Mouse (Mus musculus): ENCODE measurements around the gene Ing1. TPM values are rescaled to one million over a fixed set of nuclear protein-coding genes. Genes with fewer than 3 reads are reported as not detected.

Gene Ing1
- polyA plus RNA-seq, 1 experiment from 2014 or later, result 36.9 TPM

DNA sequence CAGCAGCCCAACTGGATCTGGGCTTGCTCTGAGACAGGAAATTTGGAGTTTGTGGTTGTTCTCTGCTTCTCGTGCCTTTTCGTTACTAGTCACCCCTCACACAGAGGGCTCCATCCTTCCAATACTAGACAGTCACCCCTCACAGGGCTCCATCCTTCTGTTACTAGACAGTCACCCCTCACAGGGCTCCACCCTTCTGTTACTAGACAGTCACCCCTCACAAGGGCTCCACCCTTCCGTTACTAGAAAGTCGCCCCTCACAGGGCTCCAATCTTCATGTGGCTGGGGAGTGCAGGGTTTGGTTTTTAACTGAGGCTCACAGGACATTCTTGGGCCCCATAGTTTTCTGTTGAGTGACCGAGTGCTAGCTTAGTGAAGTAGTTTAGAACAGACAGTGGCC lies 42.1 kb upstream of the Ing1 start:
- H3K9me3 ChIP-seq (replicated peaks; ENCODE audit: low read length), result no peaks in the 10 kb centered on the region

DNA sequence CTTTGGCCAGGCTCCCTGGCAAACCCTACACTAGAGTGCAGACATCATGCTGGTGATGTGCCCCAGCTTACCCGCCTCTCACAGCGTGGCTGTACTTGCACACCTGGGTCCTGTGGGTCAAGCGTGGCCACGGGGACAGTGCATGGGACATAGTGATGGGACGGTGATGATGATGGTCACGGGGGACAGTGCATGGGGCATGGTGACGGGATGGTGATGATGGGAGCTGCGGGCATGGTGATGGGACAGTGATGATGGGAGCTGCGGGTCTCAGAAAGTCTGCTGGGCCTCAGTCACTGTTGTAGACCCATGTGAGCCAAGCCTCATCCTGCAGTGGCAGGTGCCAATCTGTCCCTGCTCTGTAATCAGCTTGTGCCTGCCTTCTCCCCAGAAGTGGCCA lies 39.1 kb upstream of the Ing1 start:
- no peak for DNase-seq (ENCODE audit: low spot score)
- WGBS, result 95% methylated on average over 9 of the region's 9 CpGs
- H3K36me3 ChIP-seq (ENCODE audit: insufficient read depth, low read length), result peaks cover 57% of the 10 kb centered on the region
- H3K4me1 ChIP-seq (replicated peaks; ENCODE audit: insufficient read depth, low read length), result no peaks in the 10 kb centered on the region
- no peak overlapping the region for H3K4me2 ChIP-seq (ENCODE audit: low read length)
- H3K4me3 ChIP-seq (replicated peaks; ENCODE audit: low read depth, low read length), result no peak overlapping the region
- H3K27me3 ChIP-seq (ENCODE audit: insufficient read depth, low read length), result no peaks in the 10 kb centered on the region
- no peak overlapping the region for H3K9ac ChIP-seq (ENCODE audit: low read depth, low read length)
- ATAC-seq (replicated peaks; ENCODE audit: low FRiP score, low read depth), result no peak
- no peak for TF ChIP-seq CTCF (IDR thresholded peaks at IDR 0.05; ENCODE audit: low read depth)
- no peaks in the 10 kb centered on the region for H3K9me3 ChIP-seq (replicated peaks; ENCODE audit: low read length)
- H3K27ac ChIP-seq, result no peak overlapping the region

More for the DNA sequence above, 42.1 kb upstream of the Ing1 start:
- no peaks in the 10 kb centered on the region for H3K4me1 ChIP-seq (replicated peaks; ENCODE audit: insufficient read depth, low read length)
- 88% methylated on average over 5 of the region's 5 CpGs for WGBS
- no peak overlapping the region for H3K4me2 ChIP-seq (ENCODE audit: low read length)
- ATAC-seq (replicated peaks; ENCODE audit: low FRiP score, low read depth), result no peak
- no peaks in the 10 kb centered on the region for H3K27me3 ChIP-seq (ENCODE audit: insufficient read depth, low read length)
- H3K36me3 ChIP-seq (ENCODE audit: insufficient read depth, low read length), result peaks cover 71% of the 10 kb centered on the region
- no peak for DNase-seq (ENCODE audit: low spot score)
- no peak overlapping the region for H3K4me3 ChIP-seq (replicated peaks; ENCODE audit: low read depth, low read length)
- no peak overlapping the region for H3K9ac ChIP-seq (ENCODE audit: low read depth, low read length)
- H3K27ac ChIP-seq, result no peak overlapping the region
- no peak for TF ChIP-seq CTCF (IDR thresholded peaks at IDR 0.05; ENCODE audit: low read depth)

DNA sequence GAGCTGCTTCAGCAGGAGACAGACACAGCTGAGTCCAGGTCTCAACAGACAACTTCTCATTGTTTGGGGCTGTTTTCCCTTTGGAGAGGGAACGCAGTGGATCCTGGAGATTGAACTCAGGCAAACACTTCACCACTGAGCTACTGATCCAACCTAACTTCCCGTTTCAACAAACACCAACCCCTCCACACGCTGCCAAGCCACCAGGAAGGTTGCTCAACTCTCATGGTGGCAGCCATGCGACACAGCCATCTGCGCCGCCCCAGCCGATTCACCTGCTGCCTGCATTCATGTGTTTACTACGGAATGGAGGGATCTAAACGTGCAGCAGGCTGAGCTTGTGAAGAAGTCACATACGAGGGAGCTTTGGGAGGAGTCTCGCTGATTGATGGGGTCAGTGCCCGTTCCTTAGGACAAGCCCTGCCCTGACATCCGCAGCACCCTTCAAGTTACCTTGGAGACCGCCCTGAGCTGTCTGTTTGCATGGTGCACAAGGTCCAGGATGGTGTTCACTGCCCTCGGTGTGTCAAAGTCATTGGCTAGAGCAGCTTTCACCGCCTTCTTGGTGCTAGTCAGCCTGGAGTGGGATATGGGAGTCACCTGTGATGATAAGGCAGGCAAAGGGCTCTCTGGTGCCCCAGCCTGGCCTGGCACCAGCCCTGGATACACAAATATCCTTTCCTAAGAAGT lies 37.9 kb upstream of the Ing1 start:
- no peaks in the 10 kb centered on the region for H3K4me1 ChIP-seq (replicated peaks; ENCODE audit: insufficient read depth, low read length)
- no peak overlapping the region for H3K4me3 ChIP-seq (replicated peaks; ENCODE audit: low read depth, low read length)
- no peak overlapping the region for H3K27ac ChIP-seq
- H3K27me3 ChIP-seq (ENCODE audit: insufficient read depth, low read length), result no peaks in the 10 kb centered on the region
- H3K4me2 ChIP-seq (ENCODE audit: low read length), result no peak overlapping the region
- H3K9ac ChIP-seq (ENCODE audit: low read depth, low read length), result no peak overlapping the region
- ATAC-seq (replicated peaks; ENCODE audit: low FRiP score, low read depth), result no peak
- WGBS, result 83% methylated on average over 16 of the region's 16 CpGs
- H3K9me3 ChIP-seq (replicated peaks; ENCODE audit: low read length), result no peaks in the 10 kb centered on the region
- peaks cover 45% of the 10 kb centered on the region for H3K36me3 ChIP-seq (ENCODE audit: insufficient read depth, low read length)
- DNase-seq (ENCODE audit: low spot score), result no peak
- no peak for TF ChIP-seq CTCF (IDR thresholded peaks at IDR 0.05; ENCODE audit: low read depth)

DNA sequence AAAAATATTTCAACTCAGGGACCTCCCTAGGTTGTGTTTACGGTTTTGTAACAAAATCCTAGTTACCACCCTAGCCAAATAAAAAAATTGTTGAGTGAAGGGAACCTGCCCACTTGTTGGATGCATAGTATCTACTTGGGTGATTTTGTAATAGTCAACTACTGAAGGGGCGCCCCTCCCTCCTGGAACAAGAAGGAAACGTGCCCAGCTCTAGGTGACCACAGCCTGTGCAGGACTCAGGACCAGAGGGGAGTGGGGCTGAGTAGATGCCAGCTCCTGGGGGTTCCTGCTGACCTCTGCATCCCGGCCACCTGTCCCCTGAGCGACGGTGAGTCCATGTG lies 37.3 kb upstream of the Ing1 start:
- no peak overlapping the region for H3K4me3 ChIP-seq (replicated peaks; ENCODE audit: low read depth, low read length)
- TF ChIP-seq CTCF (IDR thresholded peaks at IDR 0.05; ENCODE audit: low read depth), result no peak
- no peaks in the 10 kb centered on the region for H3K9me3 ChIP-seq (replicated peaks; ENCODE audit: low read length)
- H3K9ac ChIP-seq (ENCODE audit: low read depth, low read length), result no peak overlapping the region
- no peaks in the 10 kb centered on the region for H3K4me1 ChIP-seq (replicated peaks; ENCODE audit: insufficient read depth, low read length)
- ATAC-seq (replicated peaks; ENCODE audit: low FRiP score, low read depth) (no peak), DNase-seq (ENCODE audit: low spot score) (no peak)
- H3K36me3 ChIP-seq (ENCODE audit: insufficient read depth, low read length), result peaks cover 40% of the 10 kb centered on the region
- WGBS, result 73% methylated on average over 6 of the region's 6 CpGs
- H3K4me2 ChIP-seq (ENCODE audit: low read length), result no peak overlapping the region
- no peaks in the 10 kb centered on the region for H3K27me3 ChIP-seq (ENCODE audit: insufficient read depth, low read length)
- no peak overlapping the region for H3K27ac ChIP-seq

DNA sequence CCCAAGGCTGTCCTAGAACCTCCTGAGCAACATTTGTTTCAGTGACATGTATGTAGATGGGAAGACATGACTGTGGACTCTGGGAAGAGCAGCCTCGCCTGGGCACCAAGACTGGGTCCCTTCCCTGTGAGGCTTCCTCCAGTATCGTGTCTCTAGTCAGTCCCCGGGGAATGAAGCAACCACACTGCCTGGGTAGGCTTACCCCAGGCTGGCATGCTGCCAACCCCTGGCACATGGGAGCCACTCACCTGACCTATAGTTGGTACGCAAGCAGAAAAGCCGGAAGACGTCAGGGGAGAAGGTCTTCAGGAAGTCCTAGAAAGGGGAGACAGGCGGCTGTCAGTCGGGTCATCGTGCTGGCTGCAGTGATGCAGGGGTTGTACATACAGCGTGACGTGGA lies 36.7 kb upstream of the Ing1 start:
- Histone ChIP-seq H3K4me3 (replicated peaks; ENCODE audit: low read depth, low read length) (no peak overlapping the region), H3K27ac (no peak overlapping the region), H3K9ac (ENCODE audit: low read depth, low read length) (no peak overlapping the region), H3K9me3 (replicated peaks; ENCODE audit: low read length) (no peaks in the 10 kb centered on the region), H3K36me3 (ENCODE audit: insufficient read depth, low read length) (peaks cover 34% of the 10 kb centered on the region), H3K27me3 (ENCODE audit: insufficient read depth, low read length) (no peaks in the 10 kb centered on the region), H3K4me2 (ENCODE audit: low read length) (no peak overlapping the region), H3K4me1 (replicated peaks; ENCODE audit: insufficient read depth, low read length) (no peaks in the 10 kb centered on the region)
- 85% methylated on average over 11 of the region's 11 CpGs for WGBS
- DNase-seq (ENCODE audit: low spot score) (no peak), ATAC-seq (replicated peaks; ENCODE audit: low FRiP score, low read depth) (no peak)
- no peak for TF ChIP-seq CTCF (IDR thresholded peaks at IDR 0.05; ENCODE audit: low read depth)

DNA sequence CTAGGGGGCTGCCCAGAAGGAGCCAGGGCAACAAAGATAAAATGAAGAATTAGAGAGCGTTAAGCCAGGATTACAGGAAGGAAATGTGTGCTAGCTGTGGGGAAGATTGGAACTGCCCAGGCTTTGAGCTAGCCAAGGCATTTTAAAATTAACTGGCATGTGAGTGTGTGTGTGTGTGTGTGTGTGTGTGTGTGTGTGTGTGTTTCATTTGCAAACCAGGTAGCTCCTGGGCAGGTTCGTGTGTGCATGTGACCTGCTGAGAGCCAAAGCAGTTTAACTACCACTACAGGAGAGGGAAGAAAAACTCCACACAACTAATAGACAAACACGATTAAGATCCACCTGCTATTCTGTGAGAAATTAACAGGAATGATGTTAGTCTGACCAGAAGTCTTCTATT lies 32.0 kb upstream of the Ing1 start:
- Histone ChIP-seq H3K27ac (no peak overlapping the region), H3K9ac (ENCODE audit: low read depth, low read length) (no peak overlapping the region), H3K4me3 (replicated peaks; ENCODE audit: low read depth, low read length) (no peak overlapping the region), H3K27me3 (ENCODE audit: insufficient read depth, low read length) (no peaks in the 10 kb centered on the region), H3K4me1 (replicated peaks; ENCODE audit: insufficient read depth, low read length) (no peaks in the 10 kb centered on the region), H3K36me3 (ENCODE audit: insufficient read depth, low read length) (peaks cover 13% of the 10 kb centered on the region), H3K9me3 (replicated peaks; ENCODE audit: low read length) (no peaks in the 10 kb centered on the region), H3K4me2 (ENCODE audit: low read length) (no peak overlapping the region)
- no peak for ATAC-seq (replicated peaks; ENCODE audit: low FRiP score, low read depth)
- WGBS, result 79% methylated on average over 3 of the region's 3 CpGs
- DNase-seq (ENCODE audit: low spot score), result no peak
- no peak for TF ChIP-seq CTCF (IDR thresholded peaks at IDR 0.05; ENCODE audit: low read depth)

Data from kidney, postnatal 0 days (tissue).